Mouse (Mus musculus) ovary, postnatal 10 days (tissue): Measurements from ENCODE around the gene Lsmem1.

Source experiments
- DNase-seq: peaks from one replicate; pipeline ENCODE4 v3.0.0; 2022; ENCODE audit warnings: low spot score

Lsmem1 gene

DNA sequence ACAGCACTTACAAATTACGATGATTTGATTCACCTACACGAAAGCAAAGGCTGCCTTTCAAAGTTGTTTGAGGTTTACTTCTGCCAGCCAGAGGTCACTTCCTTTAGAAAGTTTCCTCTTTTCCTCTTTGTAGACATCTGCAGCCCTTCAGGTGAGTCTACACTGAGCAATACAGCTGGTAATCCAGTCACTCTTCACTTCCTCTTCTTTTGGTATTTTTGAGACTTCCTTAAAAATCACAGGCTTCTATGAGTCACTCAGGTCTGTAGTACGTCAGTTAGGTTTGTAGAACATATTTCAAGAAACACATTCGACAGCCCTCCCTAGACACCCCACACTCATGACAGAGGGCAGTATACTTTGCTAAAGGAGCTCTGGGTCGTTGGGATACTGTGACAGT is 58.6 kb downstream of the Lsmem1 start:
- DNase-seq: no peak

DNA sequence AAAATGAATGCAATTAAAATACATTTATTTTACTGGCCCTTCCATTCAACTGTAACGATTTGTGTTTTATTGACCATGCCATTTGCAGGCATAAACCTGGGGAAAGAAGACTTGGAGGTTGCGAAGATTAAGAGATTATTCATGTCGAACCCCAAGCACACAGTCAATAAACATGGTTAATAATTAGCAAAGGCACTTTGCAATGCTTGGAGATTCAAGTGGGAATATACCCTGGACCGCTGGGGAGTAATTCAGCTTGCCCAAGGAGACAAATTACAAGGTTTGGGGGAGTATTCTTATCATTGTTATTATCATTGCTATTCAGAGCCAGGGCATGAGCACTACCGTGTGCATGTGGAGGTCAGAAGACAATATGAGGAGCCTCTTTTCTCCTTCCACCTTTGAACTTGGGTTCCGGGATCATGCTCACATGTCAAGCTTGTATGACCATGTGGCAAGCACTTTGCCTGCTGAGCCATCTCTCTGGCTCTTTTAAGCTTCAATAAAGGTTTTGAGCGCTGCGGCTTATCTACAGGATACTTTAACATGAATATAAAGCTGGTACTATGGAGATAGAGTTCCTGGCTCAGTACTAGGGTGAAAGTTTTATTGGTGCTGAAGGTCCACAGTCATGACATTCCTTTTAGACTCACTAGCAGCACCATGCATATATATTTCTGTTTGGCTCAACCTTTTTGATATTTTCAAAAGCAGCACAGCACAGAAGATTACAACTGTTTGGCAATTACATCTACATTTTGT is 59.6 kb downstream of the Lsmem1 start:
- no peak for DNase-seq

DNA sequence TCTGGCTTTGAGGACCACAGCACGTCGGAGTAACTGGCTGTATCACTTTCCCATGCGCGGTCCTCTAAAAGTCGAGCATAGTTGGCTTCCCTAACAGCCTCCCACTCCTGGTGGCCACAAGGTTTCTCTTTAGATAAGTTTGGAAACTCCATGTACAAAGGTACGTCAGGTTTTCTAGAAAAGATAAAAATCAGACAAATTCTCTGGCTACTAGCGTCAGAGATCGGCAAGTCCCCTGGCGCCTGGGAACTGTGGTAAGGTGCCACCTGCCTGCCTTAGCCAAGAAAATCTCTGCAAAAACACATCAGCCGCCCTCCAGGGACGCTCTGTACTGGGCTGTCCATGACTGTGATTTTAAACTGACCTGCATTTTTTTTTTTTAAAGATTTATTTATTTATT is 64.8 kb downstream of the Lsmem1 start:
- DNase-seq: no peak

DNA sequence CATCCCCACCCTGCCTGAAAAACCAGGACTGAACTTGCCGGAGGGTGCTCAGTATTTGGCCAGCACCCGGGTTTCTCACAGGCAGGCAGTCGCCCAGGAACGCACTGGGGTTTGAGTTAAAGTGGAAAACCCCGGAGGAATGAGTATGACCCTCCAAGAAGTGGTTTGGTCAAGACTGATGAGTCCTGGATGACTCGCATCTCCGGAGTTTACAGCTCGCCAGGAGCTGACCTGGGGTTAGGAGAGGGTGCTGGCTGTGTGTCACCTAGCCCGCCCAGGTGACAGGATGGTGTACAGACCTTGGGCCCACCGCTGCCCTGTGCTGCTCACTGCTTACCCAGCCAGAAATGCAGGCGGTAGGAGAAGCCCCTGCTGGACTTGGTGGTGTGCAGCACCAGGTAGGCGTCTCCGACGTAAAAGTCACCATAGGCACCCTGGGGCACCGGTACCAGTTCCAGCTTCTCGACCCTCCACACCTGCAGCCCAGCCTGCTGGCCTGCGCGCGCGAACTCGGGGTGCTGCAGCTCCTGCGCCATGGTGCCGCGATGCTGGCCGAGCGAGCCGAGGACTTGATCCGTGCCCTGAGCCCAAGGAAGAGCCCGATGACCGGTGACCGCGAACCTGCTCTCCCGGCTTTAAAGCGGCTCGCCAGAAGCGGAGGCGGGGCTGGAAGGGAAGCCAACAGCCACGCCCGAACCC is 65.6 kb downstream of the Lsmem1 start, which contains the start of gene Scin:
Gene Scin, minus strand, starts transcription at position 656 of the 699 bp plus-strand sequence.
- DNase-seq: no peak

DNA sequence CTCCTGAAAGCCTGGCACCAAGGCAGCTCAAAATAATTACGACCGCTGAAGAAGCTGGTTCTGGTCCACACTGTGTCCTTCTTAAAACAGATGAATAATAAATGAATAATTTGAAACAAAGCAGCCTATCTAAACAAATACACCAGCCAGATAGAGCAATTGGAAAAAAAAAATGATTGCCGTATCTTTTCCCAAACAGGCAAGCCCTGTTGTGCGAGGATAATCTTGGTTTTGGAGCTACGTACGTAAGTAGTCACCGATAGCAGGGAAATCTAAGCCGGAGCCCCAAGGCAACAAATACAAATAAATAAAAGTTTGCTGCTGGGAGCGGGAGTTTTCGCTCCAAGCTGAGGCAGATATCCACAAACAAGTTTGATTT is 66.1 kb downstream of the Lsmem1 start:
- DNase-seq: no peak
